Mouse (Mus musculus) G1E-ER4 (cell line): ENCODE data around the gene Tmem208. TPM values are rescaled to one million over a fixed set of nuclear protein-coding genes. Genes with fewer than 3 reads are reported as not detected.
A peak's percentile ranks its signal among the peaks of the same experiment; 100 is the strongest.

Experiments
- GATA1 ChIP-seq: IDR thresholded peaks from one replicate; pipeline ENCODE4 v1.8.0; 2012; ENCODE audit warnings: low read length, inconsistent platforms
- polyA plus RNA-seq: library from polyadenylated mRNA; stranded (reverse); fragments of >175 nt; gene quantifications from 2 replicates; pipeline ENCODE4 v1.2.3, GENCODE M21; 2012

The Tmem208 gene
- 18.3 and 26.8 TPM in 2 replicates for polyA plus RNA-seq

DNA sequence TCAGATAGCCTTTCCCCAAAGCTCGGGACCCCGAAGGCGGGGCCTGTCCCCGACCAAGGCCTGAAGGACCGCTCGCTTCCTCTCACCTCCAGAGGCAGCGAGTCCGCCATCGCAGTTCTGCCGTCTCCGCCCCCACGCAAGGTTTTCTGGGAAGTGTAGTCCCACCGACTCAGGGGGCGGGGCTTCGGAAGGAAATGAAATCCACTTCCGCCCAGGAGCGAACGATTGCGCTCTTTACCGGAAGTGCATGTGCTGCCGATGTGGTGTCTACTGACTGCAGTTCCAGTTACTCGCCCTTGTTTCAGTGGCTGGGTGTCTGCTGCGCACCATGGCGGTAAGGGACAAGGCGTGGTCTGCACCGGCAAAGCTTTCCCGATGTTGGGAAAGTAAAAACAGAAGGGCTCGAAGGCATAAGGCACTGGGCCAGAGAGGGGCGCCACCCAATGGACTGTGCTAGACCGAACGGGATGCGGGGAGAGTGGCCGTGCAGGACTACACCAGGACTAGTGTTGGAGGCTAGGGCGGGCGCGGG, at the start of gene Tmem208, which contains the start of gene Lrrc29:
Gene Tmem208, plus strand, starts transcription at position 214 of the 532 bp plus-strand sequence.
Gene Lrrc29, minus strand, starts transcription at position 138 of the 532 bp plus-strand sequence.
- no peak for TF ChIP-seq GATA1

DNA sequence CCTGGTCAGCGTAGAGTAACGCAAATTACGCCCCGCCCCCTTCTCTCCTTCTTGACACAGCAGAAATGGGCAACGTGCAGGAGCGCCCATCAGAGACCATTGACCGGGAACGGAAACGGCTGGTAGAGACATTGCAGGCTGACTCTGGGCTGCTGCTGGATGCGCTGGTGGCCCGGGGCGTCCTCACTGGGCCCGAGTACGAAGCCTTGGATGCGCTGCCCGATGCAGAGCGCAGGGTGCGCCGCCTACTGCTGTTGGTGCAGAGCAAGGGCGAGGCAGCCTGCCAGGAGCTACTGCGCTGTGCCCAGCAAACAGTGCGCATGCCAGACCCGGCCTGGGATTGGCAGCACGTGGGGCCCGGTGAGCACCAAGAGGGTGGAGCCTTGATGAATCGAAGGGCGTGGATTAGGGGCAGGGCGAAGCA, 47.2 kb upstream of the Tmem208 start:
- no peak for TF ChIP-seq GATA1

DNA sequence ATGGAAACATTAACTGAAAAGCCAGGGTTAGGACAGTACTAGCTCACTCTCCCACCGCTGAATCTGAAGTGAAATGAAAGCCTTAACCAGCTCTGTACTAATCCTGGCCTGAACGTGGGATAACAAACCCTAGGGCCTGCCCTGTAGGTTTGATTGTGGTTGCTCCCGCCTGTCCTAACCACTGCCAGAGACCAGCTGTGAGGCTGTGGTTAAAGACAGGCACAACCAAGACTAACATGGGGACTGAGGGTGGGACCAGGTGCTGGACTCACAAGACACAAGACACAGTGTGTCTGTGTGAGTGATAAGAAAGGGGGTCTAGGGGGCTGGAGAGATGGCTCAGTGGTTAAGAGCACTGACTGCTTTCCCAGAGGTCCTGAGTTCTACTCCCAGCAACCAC, 45.6 kb upstream of the Tmem208 start:
- no peak for TF ChIP-seq GATA1

DNA sequence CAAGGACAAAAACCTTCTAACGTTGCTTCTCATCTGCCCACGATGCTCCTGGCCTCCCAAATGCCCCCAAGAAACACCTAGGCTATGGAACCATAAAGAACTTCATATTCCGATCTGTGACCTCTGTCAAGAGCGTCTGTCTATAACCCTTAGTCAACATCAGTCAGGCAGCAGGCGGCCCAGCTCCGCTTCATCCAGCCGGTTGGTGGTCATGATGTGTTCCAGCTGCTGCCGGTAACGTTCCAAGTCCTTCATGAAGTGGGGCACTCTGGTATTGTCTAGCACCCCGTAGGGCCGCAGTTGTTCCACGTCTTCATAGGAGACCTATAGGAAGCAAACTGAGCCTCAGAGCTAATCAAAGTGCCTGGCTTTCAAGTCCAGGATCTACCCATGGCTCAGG, 44.3 kb upstream of the Tmem208 start:
- TF ChIP-seq GATA1, result no peak

DNA sequence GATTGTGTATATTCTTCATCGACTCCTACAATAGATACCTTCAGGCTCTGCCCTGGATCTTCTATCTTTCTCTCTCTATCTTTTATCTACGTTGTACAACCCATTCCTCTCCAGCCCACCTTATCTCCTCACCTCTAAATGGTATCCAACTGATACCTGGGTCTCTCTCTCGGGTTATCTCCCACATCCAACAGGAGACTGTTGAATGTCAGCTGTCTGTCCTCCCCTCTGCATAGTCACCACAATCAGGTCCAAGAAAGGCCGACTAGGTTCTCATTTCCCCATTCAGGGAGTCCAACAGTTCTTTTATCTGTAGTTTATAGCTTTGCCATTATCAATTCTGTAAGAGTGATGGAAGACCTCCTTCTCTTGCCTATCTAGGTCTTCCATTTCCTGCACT, 43.9 kb upstream of the Tmem208 start:
- peak; percentile 49 for TF ChIP-seq GATA1

DNA sequence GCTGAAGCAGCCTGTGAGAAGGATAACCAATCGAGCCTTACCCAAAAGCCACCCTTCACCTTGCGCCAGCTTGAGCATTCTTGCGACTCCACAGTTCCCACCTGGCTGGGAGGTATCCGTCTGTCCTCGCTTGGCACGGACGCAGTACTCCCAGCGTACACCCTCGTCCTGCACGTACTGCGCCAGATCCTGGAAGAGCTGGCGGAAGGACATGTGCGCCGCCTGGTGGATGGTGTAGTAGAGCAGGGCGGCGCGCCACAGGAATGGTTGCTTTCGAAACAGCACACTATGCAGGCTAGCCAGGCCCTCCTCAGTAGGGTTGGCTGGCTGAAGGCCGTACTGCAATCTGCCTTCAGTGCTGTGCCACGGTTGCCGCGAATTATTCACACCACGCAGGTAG, 43.1 kb upstream of the Tmem208 start:
- TF ChIP-seq GATA1, result no peak

DNA sequence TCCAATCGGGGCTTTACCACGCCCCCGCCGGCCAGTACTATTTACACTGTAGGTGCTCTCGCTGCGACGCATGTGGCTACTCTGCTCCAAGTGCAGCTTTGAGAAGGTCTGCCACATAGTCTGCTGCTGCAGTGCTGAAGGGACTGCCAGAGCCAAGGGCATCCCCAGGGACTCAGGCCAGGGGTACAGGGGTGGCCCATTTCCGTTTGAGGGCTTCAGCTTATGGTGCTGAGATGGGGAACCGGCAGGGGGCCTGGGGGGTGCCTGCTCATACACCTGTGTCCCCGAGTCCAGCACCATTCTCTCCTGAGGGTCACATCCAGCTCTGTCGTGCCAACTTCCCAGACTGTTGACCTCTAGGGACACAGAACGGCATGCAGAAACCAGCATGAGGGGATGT, 40.6 kb upstream of the Tmem208 start:
- TF ChIP-seq GATA1, result no peak

DNA sequence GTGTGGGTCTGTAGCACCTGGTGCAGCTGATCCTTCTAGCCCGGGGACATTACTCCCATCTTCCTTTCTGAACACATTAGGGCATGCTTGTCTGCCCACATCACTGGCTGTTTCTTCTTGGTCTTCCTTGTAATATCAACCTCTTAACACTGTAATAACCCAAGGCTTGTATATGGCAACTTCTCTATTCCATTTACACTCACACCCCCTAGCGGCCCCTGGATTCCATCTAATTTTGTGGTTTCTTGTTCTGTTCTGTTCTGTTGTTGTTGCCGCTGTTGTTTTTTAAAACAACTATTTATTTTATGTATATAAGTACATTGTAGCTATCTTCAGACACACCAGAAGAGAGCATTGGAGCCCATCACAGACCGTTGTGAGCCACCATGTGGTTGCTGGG, 39.2 kb upstream of the Tmem208 start:
- no peak for TF ChIP-seq GATA1

DNA sequence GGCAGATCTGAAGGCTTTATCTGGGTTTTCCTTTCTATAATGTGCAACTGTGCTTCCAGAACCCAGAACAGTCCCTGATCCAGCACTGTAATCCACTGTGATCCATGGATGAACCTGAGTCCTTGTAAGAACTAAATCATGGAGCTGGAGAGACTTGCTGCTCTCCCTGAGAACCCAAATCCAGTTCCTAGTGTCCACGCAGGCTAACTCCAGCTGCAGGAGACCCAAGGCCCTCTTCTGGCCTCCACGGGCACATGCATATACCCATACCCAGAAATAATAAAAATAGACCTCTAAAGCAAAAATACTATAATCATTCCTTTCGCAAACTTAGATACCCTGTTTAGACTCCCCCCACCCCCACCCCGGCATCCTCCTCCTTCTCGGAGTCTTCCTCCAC, 37.9 kb upstream of the Tmem208 start:
- no peak for TF ChIP-seq GATA1

DNA sequence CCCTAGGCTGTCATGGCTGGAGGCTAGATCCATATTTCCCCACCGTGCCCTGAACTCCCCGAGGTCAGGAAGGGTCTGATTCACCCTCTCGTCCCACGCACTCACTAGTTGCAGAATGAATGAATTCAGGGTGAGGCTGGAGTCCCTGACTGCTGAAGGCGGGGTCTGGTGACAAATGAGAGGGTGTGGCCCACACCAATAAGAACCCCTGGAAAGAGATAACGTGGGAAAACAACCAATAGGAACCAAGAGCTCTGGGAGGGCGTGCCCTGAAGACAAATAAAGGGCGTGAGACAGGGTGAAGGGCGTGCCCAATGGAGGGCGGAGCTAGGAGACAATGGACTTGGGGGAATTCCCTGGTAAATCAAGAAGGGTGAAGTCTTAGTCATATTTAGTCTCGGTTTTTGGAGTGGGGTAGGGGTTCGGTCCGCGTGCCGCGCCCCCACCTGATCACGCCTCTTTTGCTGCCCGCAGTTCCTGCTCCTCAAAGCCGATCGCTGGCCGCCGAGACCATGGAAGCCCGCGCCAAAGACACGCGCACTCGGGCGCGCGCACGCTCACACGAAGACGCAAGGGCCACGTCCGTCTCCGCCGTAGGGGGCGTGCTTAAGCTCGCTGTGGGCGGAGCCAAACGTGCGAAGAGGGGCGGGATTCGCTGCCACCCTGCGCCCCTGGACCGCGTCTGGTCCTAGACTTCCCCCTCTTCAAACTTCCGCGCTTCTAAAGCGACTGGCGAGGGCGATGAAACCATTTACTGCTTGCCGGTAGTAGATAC, 37.0 kb upstream of the Tmem208 start:
- no peak for TF ChIP-seq GATA1

DNA sequence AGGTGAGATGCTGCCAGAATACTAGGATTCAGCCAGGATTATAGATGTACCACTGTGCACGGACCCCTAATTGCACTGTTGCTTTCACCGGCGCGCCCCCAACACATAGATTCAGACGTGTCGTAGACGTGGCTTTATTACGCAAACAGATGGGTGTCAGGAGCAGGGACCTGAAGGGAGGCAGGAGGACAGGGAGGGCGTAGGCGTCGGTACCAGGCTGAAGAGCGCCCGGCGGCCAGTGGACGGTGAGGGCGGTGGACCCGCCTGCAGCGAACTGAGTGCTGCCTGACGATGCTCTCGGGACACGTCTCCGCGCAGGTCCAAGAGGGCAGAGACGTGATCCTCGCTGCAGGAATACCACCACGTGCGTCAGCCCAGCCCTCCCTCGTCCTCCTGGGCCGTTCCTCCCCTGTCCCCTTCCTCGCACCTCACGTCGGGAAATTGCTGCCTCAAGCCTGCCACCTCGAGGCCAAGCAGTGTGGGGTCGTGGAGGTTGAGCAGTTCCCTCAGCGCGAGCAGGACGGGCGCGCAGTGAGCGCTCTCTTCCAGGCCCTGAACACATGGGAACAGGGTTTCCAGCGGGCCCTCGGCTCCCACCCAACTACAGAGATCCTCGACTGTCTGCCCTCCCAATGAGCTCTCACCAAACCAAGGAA, 36.2 kb upstream of the Tmem208 start, which contains the start of gene 4931428F04Rik:
Gene 4931428F04Rik, minus strand, starts transcription at position 60 of the 656 bp plus-strand sequence.
- TF ChIP-seq GATA1, result no peak

DNA sequence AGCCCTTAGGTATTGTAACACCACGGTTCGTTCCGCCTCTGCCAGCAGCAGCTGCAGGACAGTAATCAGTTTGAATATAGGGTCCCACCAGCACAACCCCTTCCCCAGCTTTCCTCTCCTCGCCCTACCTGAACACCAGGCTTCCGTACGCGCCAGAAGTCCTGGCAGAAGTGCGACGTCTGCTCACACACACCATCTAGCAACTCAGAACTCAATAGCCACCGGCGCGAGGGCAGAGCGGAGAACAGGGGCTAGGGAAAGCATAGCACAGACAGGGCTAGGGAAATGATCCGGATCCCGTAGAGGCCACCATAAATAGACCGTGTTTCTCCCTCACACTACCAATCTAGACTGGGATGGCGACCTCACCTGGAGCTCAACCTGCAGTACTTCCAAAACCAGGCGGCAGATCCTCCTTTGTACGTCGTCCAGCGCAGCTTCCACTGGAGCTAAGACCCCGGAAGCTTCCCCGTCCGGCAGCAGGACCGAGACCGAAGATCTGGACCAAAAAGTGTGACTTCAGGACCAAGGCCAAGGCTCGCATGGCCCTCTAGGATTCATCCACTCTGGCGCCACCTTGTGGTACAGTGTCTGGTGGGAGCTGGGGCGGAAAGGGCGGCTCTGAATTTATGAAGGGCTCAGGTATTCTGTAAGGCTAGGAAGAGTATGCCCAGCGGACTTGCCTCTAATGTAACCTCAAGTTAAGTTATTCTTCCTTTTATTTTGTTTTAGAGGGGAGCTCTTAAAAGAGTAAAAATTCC, 35.4 kb upstream of the Tmem208 start:
- no peak for TF ChIP-seq GATA1

DNA sequence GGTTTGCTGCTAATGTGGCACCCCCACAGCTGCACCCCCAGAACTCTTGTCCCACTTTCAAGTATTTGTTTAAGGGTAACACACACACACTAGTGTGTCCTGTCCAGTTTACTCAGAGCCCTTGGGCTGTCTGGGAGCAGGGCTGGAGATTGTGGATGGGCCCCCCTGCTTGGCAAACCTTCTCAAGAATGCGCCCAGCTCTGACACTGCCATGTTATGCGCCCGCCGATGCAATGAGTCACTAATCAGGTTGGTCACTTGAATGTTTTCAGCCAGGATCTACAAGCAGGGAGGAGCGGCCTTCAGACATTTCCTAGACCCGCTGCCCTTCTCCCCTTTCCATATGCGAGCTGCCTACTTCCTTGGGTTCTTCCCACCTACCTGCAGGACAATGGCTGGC, 33.7 kb upstream of the Tmem208 start:
- no peak for TF ChIP-seq GATA1

DNA sequence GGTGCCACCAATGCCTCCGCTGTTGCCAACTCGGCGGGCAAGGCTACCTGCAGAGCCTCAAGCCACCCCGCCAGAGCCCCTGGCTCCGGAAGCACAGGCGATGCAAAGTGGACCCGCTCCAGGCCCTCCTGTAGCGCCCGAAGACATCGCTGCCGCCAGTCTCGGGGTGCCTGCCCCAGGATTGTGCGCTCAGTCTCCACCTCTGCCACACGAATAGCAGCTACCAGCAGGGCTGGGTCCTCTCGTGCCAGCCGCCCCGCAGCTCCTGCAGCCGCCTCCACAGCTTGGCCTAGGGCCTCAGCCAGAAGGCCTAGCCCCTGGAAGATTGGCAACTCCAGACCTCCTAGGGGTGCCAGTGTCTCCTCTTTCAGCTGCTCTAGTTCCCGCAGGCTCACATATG, 32.7 kb upstream of the Tmem208 start:
- TF ChIP-seq GATA1, result no peak

DNA sequence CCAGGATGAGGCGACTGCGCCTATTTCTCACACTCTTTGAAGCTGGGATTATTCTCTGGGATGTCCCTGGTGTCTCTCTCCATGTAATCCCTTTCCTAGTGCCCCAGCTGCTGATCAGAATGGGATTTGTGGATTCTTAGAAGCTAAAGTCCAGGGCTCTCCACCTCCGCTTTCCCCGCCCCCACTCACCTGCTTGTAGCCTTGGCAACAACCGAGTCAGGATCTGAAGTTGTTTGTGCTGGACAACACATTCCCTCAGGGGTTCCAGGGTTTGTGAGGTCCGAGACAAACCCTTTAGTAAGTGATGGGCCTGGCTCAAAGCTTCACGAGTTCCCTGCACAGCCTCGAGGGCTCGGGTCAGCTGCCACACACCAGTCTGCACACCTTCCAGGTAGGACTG, 31.4 kb upstream of the Tmem208 start:
- no peak for TF ChIP-seq GATA1

DNA sequence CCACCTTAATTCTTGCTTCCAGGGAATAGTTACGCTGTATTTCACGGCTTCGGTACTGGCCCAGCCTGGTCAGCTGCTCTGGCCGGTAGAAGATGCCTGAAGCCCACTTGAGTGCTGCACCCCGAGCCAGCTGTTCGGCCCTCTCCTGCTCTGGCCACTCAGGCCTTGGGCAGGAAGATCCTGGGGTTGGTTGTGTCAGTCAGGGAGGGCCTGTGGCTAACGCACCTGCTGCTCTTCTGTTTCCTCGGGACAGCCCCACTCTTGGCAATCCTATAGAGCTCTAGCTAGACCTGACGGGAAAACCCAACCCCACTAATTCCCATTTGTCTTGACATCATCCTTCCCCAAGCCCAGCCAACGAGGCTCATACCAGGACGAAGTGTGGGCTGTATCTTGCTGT, 30.9 kb upstream of the Tmem208 start:
- TF ChIP-seq GATA1, result no peak
